Mouse (Mus musculus): ENCODE data around the gene Cmtm6. TPM values are rescaled to one million over a fixed set of nuclear protein-coding genes. Genes with fewer than 3 reads are reported as not detected.
A peak's percentile ranks its signal among the peaks of the same experiment; 100 is the strongest.

Gene Cmtm6
- polyA plus RNA-seq, 1 experiment from 2014 or later, result 25.7 TPM

- peak overlapping the region; percentile 57 for H3K4me3 ChIP-seq (ENCODE audit: low read depth, low read length)
- no peaks in the 10 kb centered on the region for H3K9me3 ChIP-seq (ENCODE audit: control insufficient read depth, low read length)
- no peak overlapping the region for H3K27ac ChIP-seq (ENCODE audit: low read depth, low read length)
- H3K4me2 ChIP-seq (ENCODE audit: low read depth), result peak overlapping the region; percentile 88
- 30% methylated on average over 23 of the region's 23 CpGs for WGBS
- ATAC-seq (ENCODE audit: insufficient read depth, low FRiP score, low TSS enrichment) (0 out of 2 replicates have a peak, but pooled peaks have one; percentile 7), DNase-seq (ENCODE audit: low spot score) (no peak)
- H3K4me1 ChIP-seq (ENCODE audit: control insufficient read depth, insufficient read depth, low read length), result 0 out of 2 replicates have a peak, but pooled peaks cover 2% of the 10 kb centered on the region
- H3K9ac ChIP-seq (ENCODE audit: low read length), result peak overlapping the region; percentile 74
- H3K36me3 ChIP-seq (ENCODE audit: control insufficient read depth, insufficient read depth, low read length), result no peaks in the 10 kb centered on the region
- H3K27me3 ChIP-seq (ENCODE audit: control insufficient read depth, insufficient read depth, low read length), result no peaks in the 10 kb centered on the region
These were observed 49.2 kb downstream of the Cmtm6 start for GRCm38 (mm10) chr9:114779984-114780745.

GRCm38 (mm10) chr9:114780746-114781525 lies 50.0 kb downstream of the Cmtm6 start:
- H3K27me3 ChIP-seq (ENCODE audit: control insufficient read depth, insufficient read depth, low read length), result no peaks in the 10 kb centered on the region

GRCm38 (mm10) chr9:114781526-114782212 lies 50.8 kb downstream of the Cmtm6 start, which contains the start of gene Cmtm7:
Gene Cmtm7 (minus strand): TSS chr9:114781856.
- Histone ChIP-seq H3K27ac (ENCODE audit: low read depth, low read length) (0 out of 2 replicates have a peak within 1 kb of the TSS, but pooled peaks have one; percentile 39), H3K36me3 (ENCODE audit: control insufficient read depth, insufficient read depth, low read length) (no peaks in the 10 kb centered on the region), H3K9ac (ENCODE audit: low read length) (peak within 1 kb of the TSS; percentile 74), H3K27me3 (ENCODE audit: control insufficient read depth, insufficient read depth, low read length) (no peaks in the 10 kb centered on the region), H3K4me1 (ENCODE audit: control insufficient read depth, insufficient read depth, low read length) (0 out of 2 replicates have a peak, but pooled peaks cover 2% of the 10 kb centered on the region), H3K9me3 (ENCODE audit: control insufficient read depth, low read length) (no peaks in the 10 kb centered on the region), H3K4me2 (ENCODE audit: low read depth) (peak within 1 kb of the TSS; percentile 88), H3K4me3 (ENCODE audit: low read depth, low read length) (peak within 1 kb of the TSS; percentile 57)
- 1% methylated on average over 37 of the region's 54 CpGs for WGBS
- ATAC-seq (ENCODE audit: insufficient read depth, low FRiP score, low TSS enrichment) (peak; percentile 82), DNase-seq (ENCODE audit: low spot score) (peak; percentile 84)

More at GRCm38 (mm10) chr9:114780746-114781525, 50.0 kb downstream of the Cmtm6 start:
- Histone ChIP-seq H3K4me2 (ENCODE audit: low read depth) (peak overlapping the region; percentile 88), H3K27ac (ENCODE audit: low read depth, low read length) (no peak overlapping the region), H3K4me1 (ENCODE audit: control insufficient read depth, insufficient read depth, low read length) (0 out of 2 replicates have a peak, but pooled peaks cover 2% of the 10 kb centered on the region), H3K36me3 (ENCODE audit: control insufficient read depth, insufficient read depth, low read length) (no peaks in the 10 kb centered on the region), H3K4me3 (ENCODE audit: low read depth, low read length) (peak overlapping the region; percentile 57), H3K9ac (ENCODE audit: low read length) (peak overlapping the region; percentile 74), H3K9me3 (ENCODE audit: control insufficient read depth, low read length) (no peaks in the 10 kb centered on the region)
- WGBS, result under 1% methylated on average over 38 of the region's 38 CpGs
- ATAC-seq (ENCODE audit: insufficient read depth, low FRiP score, low TSS enrichment) (peak; percentile 43), DNase-seq (ENCODE audit: low spot score) (peak; percentile 72)

GRCm38 (mm10) chr9:114785432-114786125 lies 54.7 kb downstream of the Cmtm6 start:
- Histone ChIP-seq H3K27me3 (ENCODE audit: control insufficient read depth, insufficient read depth, low read length) (no peaks in the 10 kb centered on the region), H3K36me3 (ENCODE audit: control insufficient read depth, insufficient read depth, low read length) (no peaks in the 10 kb centered on the region), H3K9me3 (ENCODE audit: control insufficient read depth, low read length) (no peaks in the 10 kb centered on the region), H3K4me3 (ENCODE audit: low read depth, low read length) (no peak overlapping the region), H3K27ac (ENCODE audit: low read depth, low read length) (no peak overlapping the region), H3K9ac (ENCODE audit: low read length) (no peak overlapping the region), H3K4me2 (ENCODE audit: low read depth) (no peak overlapping the region), H3K4me1 (ENCODE audit: control insufficient read depth, insufficient read depth, low read length) (0 out of 2 replicates have a peak, but pooled peaks cover 1% of the 10 kb centered on the region)
- DNase-seq (ENCODE audit: low spot score), result peak; percentile 49
- no peak for ATAC-seq (ENCODE audit: insufficient read depth, low FRiP score, low TSS enrichment)
- WGBS, result 15% methylated on average over 16 of the region's 16 CpGs

- Histone ChIP-seq H3K9ac (ENCODE audit: low read length) (no peak overlapping the region), H3K4me3 (ENCODE audit: low read depth, low read length) (no peak overlapping the region), H3K9me3 (ENCODE audit: control insufficient read depth, low read length) (no peaks in the 10 kb centered on the region), H3K4me1 (ENCODE audit: control insufficient read depth, insufficient read depth, low read length) (no peaks in the 10 kb centered on the region), H3K27me3 (ENCODE audit: control insufficient read depth, insufficient read depth, low read length) (no peaks in the 10 kb centered on the region), H3K4me2 (ENCODE audit: low read depth) (no peak overlapping the region), H3K27ac (ENCODE audit: low read depth, low read length) (no peak overlapping the region), H3K36me3 (ENCODE audit: control insufficient read depth, insufficient read depth, low read length) (no peaks in the 10 kb centered on the region)
- 92% methylated on average over 5 of the region's 5 CpGs for WGBS
- DNase-seq (ENCODE audit: low spot score) (no peak), ATAC-seq (ENCODE audit: insufficient read depth, low FRiP score, low TSS enrichment) (no peak)
These were observed 56.2 kb downstream of the Cmtm6 start for GRCm38 (mm10) chr9:114787134-114787533.

GRCm38 (mm10) chr9:114787716-114788115 lies 56.8 kb downstream of the Cmtm6 start:
- no peaks in the 10 kb centered on the region for H3K27me3 ChIP-seq (ENCODE audit: control insufficient read depth, insufficient read depth, low read length)
- H3K4me1 ChIP-seq (ENCODE audit: control insufficient read depth, insufficient read depth, low read length), result no peaks in the 10 kb centered on the region
- no peak overlapping the region for H3K4me3 ChIP-seq (ENCODE audit: low read depth, low read length)
- WGBS, result 94% methylated on average over 7 of the region's 7 CpGs
- H3K9ac ChIP-seq (ENCODE audit: low read length), result no peak overlapping the region
- H3K27ac ChIP-seq (ENCODE audit: low read depth, low read length), result no peak overlapping the region
- DNase-seq (ENCODE audit: low spot score), result no peak
- H3K4me2 ChIP-seq (ENCODE audit: low read depth), result no peak overlapping the region
- H3K9me3 ChIP-seq (ENCODE audit: control insufficient read depth, low read length), result no peaks in the 10 kb centered on the region
- no peaks in the 10 kb centered on the region for H3K36me3 ChIP-seq (ENCODE audit: control insufficient read depth, insufficient read depth, low read length)
- ATAC-seq (ENCODE audit: insufficient read depth, low FRiP score, low TSS enrichment), result no peak

GRCm38 (mm10) chr9:114788697-114789096 lies 57.8 kb downstream of the Cmtm6 start:
- Histone ChIP-seq H3K9ac (ENCODE audit: low read length) (no peak overlapping the region), H3K9me3 (ENCODE audit: control insufficient read depth, low read length) (no peaks in the 10 kb centered on the region), H3K4me1 (ENCODE audit: control insufficient read depth, insufficient read depth, low read length) (no peaks in the 10 kb centered on the region), H3K27me3 (ENCODE audit: control insufficient read depth, insufficient read depth, low read length) (no peaks in the 10 kb centered on the region), H3K27ac (ENCODE audit: low read depth, low read length) (no peak overlapping the region), H3K4me3 (ENCODE audit: low read depth, low read length) (no peak overlapping the region), H3K36me3 (ENCODE audit: control insufficient read depth, insufficient read depth, low read length) (no peaks in the 10 kb centered on the region), H3K4me2 (ENCODE audit: low read depth) (no peak overlapping the region)
- DNase-seq (ENCODE audit: low spot score), result no peak
- no peak for ATAC-seq (ENCODE audit: insufficient read depth, low FRiP score, low TSS enrichment)
- WGBS, result 92% methylated on average over 8 of the region's 8 CpGs

GRCm38 (mm10) chr9:114789557-114789956 lies 58.6 kb downstream of the Cmtm6 start:
- DNase-seq (ENCODE audit: low spot score), result no peak
- 80% methylated on average over 7 of the region's 7 CpGs for WGBS
- ATAC-seq (ENCODE audit: insufficient read depth, low FRiP score, low TSS enrichment), result no peak

More at GRCm38 (mm10) chr9:114789557-114789956, 58.6 kb downstream of the Cmtm6 start:
- Histone ChIP-seq H3K4me1 (ENCODE audit: control insufficient read depth, insufficient read depth, low read length) (no peaks in the 10 kb centered on the region), H3K27me3 (ENCODE audit: control insufficient read depth, insufficient read depth, low read length) (no peaks in the 10 kb centered on the region), H3K9ac (ENCODE audit: low read length) (no peak overlapping the region), H3K36me3 (ENCODE audit: control insufficient read depth, insufficient read depth, low read length) (no peaks in the 10 kb centered on the region), H3K4me3 (ENCODE audit: low read depth, low read length) (no peak overlapping the region), H3K9me3 (ENCODE audit: control insufficient read depth, low read length) (no peaks in the 10 kb centered on the region), H3K4me2 (ENCODE audit: low read depth) (no peak overlapping the region), H3K27ac (ENCODE audit: low read depth, low read length) (no peak overlapping the region)

All from neural tube, embryonic 11.5 days (tissue).